Mouse (Mus musculus): Measurements from ENCODE around the gene Rala. TPM values are rescaled to one million over a fixed set of nuclear protein-coding genes. Genes with fewer than 3 reads are reported as not detected.

Rala gene
- 14.5 and 16.7 TPM in 2 replicates for polyA plus RNA-seq (2012; rRNA removed)

DNA sequence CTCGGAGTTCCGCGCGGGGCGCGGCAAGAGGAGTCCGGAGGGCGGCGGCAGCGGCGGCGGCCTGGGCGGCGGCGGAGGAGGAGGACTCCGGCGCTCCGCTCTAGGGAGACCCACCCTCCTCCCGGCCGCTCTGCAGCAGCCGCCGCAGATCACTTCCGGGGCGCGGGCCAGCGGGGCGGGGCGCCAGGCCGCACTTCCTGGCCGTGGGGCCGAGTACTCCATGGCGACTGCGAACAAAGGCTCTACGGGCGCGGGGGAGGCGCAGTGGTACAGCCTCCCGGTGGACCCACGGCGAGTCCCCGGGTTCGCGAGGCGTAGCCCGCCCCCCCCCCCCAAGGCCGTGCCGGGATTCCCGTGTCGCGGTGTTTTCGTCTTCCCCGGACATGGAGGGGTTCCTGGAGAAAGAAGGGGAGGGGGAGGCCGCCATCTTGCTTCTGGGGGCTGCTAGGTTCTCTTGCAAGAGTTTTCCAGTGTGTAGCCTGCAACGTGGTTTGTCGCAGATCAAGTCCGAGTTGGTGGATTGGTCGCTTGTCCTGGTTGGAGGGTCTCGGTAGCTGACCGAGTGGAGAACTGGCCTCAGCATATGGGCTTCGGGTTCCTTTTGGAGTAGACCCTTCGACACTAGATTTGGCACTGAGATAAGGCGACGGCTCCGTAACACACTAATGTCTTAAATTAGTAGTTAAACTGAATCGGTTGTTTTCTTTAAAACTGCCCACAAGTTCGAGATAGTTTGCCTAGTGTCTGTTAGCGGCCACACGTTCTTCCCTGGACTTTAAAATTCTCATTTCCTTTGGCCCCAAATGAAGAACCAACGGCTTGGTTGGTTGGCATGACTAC lies at the start of gene Rala:
Gene Rala (minus strand): TSS at position 162 of the 840 bp plus-strand sequence.
- H3K27ac ChIP-seq (ENCODE audit: control insufficient read depth, insufficient read depth, low read length): no peak within 1 kb of the TSS
- no peaks in the 10 kb centered on the region for H3K27me3 ChIP-seq (ENCODE audit: control insufficient read depth, insufficient read depth, low read length)
- H3K36me3 ChIP-seq (ENCODE audit: control insufficient read depth, insufficient read depth, low read length): no peaks in the 10 kb centered on the region
- TF ChIP-seq POLR2A (IDR thresholded peaks at IDR 0.05; ENCODE audit: control insufficient read depth, extremely low read depth, insufficient read depth, low read length, poor library complexity) (peak; percentile 68; the same call in 1 of the 2 replicates), CTCF (IDR thresholded peaks at IDR 0.05; ENCODE audit: borderline replicate concordance, control insufficient read depth, extremely low read depth, insufficient read depth, low read length, poor library complexity) (no peak)
- DNase-seq: peak; percentile 96
- 8% methylated on average over 67 of the region's 69 CpGs for WGBS
- peak within 1 kb of the TSS; percentile 87 for H3K4me3 ChIP-seq (ENCODE audit: control insufficient read depth, insufficient read depth, low read length)
- H3K4me1 ChIP-seq (replicated peaks; ENCODE audit: control insufficient read depth, insufficient read depth, low read length): 0 out of 2 replicates have a peak, but pooled peaks cover 3% of the 10 kb centered on the region

DNA sequence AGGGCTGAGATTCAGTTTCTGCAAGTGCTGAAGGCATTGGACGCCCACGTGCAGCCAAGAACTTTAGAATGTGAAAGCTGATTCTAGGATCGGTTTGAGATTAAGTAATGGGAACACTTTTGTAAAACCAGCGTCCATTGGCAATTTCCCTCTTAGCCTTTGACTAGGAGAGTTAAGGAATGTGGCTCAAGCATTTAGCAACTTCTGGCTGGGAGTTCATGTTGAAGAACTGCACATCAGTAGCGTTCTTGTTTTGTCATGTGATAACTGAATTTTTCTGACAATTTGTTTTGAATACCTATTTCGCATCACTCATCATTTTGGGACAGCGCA lies 49.4 kb upstream of the Rala start:
- TF ChIP-seq CTCF (IDR thresholded peaks at IDR 0.05; ENCODE audit: borderline replicate concordance, control insufficient read depth, extremely low read depth, insufficient read depth, low read length, poor library complexity): no peak
- TF ChIP-seq POLR2A (IDR thresholded peaks at IDR 0.05; ENCODE audit: control insufficient read depth, extremely low read depth, insufficient read depth, low read length, poor library complexity): no peak
- 33% methylated on average over 7 of the region's 7 CpGs for WGBS
- DNase-seq: no peak
- no peak overlapping the region for H3K27ac ChIP-seq (ENCODE audit: control insufficient read depth, insufficient read depth, low read length)
- no peaks in the 10 kb centered on the region for H3K36me3 ChIP-seq (ENCODE audit: control insufficient read depth, insufficient read depth, low read length)
- no peaks in the 10 kb centered on the region for H3K27me3 ChIP-seq (ENCODE audit: control insufficient read depth, insufficient read depth, low read length)
- H3K4me1 ChIP-seq (replicated peaks; ENCODE audit: control insufficient read depth, insufficient read depth, low read length): peaks cover 5% of the 10 kb centered on the region; the same call in 1 of the 2 replicates
- peak overlapping the region; percentile 72 for H3K4me3 ChIP-seq (ENCODE audit: control insufficient read depth, insufficient read depth, low read length)

DNA sequence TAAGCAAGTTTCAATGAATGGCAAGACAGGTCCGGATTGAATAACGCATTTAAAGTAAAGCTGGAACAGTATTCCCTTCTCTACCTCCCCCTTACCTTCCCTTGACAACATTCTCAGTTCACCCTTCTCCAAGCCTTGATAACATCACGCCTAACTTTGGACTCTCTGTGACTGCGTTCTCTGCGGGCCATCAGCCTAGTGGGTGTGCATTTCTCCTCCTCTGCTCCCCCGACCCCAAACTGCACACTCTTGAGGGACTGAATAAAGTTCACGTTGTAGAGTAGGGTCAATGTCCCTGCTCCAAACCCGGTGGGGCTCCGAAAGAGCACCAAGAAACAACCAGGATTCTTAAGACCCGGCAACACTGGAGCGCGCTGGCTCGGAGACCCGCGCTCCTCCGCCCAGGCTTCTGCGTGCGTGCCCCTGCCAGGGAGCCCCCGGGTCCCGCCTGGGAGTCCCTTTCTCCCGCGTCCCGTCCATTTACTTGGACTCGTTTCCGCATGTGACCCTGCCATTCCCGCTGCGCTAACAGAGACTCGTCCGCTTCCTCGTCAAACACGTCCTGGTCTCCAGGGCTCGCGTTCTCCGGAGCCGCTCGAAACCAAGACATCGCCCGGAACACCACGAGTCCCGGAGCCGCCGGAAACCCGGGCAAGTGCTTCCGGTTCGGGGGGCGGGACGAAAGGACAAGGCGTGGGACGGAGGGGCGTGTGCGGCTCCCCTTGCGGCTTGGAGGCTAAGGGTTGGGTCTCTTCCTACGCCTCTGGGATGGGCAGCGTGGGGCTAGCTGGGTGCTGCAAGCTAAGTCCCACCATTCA lies 48.9 kb upstream of the Rala start, which contains the start of gene Yae1d1:
Gene Yae1d1 (minus strand): TSS at position 653 of the 818 bp plus-strand sequence.
- under 1% methylated on average over 54 of the region's 54 CpGs for WGBS
- Histone ChIP-seq H3K27ac (ENCODE audit: control insufficient read depth, insufficient read depth, low read length) (no peak within 1 kb of the TSS), H3K27me3 (ENCODE audit: control insufficient read depth, insufficient read depth, low read length) (no peaks in the 10 kb centered on the region), H3K4me3 (ENCODE audit: control insufficient read depth, insufficient read depth, low read length) (peak within 1 kb of the TSS; percentile 72), H3K4me1 (replicated peaks; ENCODE audit: control insufficient read depth, insufficient read depth, low read length) (peaks cover 5% of the 10 kb centered on the region; the same call in 1 of the 2 replicates), H3K36me3 (ENCODE audit: control insufficient read depth, insufficient read depth, low read length) (no peaks in the 10 kb centered on the region)
- peak; percentile 94 for DNase-seq
- TF ChIP-seq CTCF (IDR thresholded peaks at IDR 0.05; ENCODE audit: borderline replicate concordance, control insufficient read depth, extremely low read depth, insufficient read depth, low read length, poor library complexity) (peak; percentile 62; the same call in 1 of the 2 replicates), POLR2A (IDR thresholded peaks at IDR 0.05; ENCODE audit: control insufficient read depth, extremely low read depth, insufficient read depth, low read length, poor library complexity) (peak; percentile 64; the same call in 1 of the 2 replicates)

DNA sequence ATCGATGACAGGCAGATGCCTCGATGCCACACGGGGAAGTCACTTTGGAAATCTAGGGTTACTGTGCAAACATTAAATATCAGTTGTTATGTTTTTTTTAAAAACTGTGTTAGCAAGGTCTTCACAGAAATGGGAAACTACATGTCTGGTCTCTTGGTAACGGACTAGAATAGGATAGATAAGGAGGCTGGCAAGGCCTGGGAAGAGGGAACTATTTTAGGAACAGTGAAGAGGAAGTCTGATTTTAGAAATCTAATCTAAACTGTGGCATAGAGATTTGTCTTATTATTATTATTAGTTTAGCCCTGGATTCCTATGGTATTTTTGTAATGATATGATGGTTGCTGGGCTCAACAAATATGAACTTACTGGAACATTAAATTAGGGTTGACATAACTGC lies 48.0 kb upstream of the Rala start:
- no peaks in the 10 kb centered on the region for H3K27me3 ChIP-seq (ENCODE audit: control insufficient read depth, insufficient read depth, low read length)
- no peak overlapping the region for H3K4me3 ChIP-seq (ENCODE audit: control insufficient read depth, insufficient read depth, low read length)
- peaks cover 5% of the 10 kb centered on the region; the same call in 1 of the 2 replicates for H3K4me1 ChIP-seq (replicated peaks; ENCODE audit: control insufficient read depth, insufficient read depth, low read length)
- DNase-seq: no peak
- TF ChIP-seq CTCF (IDR thresholded peaks at IDR 0.05; ENCODE audit: borderline replicate concordance, control insufficient read depth, extremely low read depth, insufficient read depth, low read length, poor library complexity) (no peak), POLR2A (IDR thresholded peaks at IDR 0.05; ENCODE audit: control insufficient read depth, extremely low read depth, insufficient read depth, low read length, poor library complexity) (no peak)
- 90% methylated on average over 4 of the region's 4 CpGs for WGBS
- peaks cover 6% of the 10 kb centered on the region; the same call in 1 of the 2 replicates for H3K36me3 ChIP-seq (ENCODE audit: control insufficient read depth, insufficient read depth, low read length)
- no peak overlapping the region for H3K27ac ChIP-seq (ENCODE audit: control insufficient read depth, insufficient read depth, low read length)

DNA sequence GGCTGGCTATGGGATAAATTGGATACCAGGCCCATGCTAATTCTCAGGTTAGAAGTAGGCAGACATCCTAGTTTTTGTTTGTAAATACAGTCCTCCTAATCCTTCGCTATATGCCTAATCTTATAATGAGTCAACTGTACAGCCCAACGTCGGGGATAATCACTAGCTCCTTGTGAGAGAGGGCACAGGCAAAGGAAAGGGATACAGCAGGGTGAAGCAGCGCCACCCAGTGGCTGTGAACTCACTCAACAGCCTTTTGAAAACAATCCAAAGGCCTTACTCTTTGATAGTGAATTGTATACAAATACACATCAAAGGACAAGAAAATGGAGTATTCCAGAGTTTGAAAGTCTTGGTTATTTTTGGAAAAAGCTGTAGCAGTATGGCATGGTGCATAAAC lies 39.2 kb upstream of the Rala start:
- H3K4me1 ChIP-seq (replicated peaks; ENCODE audit: control insufficient read depth, insufficient read depth, low read length): no peaks in the 10 kb centered on the region
- DNase-seq: no peak
- no peak overlapping the region for H3K27ac ChIP-seq (ENCODE audit: control insufficient read depth, insufficient read depth, low read length)
- no peak overlapping the region for H3K4me3 ChIP-seq (ENCODE audit: control insufficient read depth, insufficient read depth, low read length)
- H3K36me3 ChIP-seq (ENCODE audit: control insufficient read depth, insufficient read depth, low read length): peaks cover 19% of the 10 kb centered on the region
- no peak for TF ChIP-seq CTCF (IDR thresholded peaks at IDR 0.05; ENCODE audit: borderline replicate concordance, control insufficient read depth, extremely low read depth, insufficient read depth, low read length, poor library complexity)
- H3K27me3 ChIP-seq (ENCODE audit: control insufficient read depth, insufficient read depth, low read length): no peaks in the 10 kb centered on the region
- 50% methylated on average over 4 of the region's 4 CpGs for WGBS

DNA sequence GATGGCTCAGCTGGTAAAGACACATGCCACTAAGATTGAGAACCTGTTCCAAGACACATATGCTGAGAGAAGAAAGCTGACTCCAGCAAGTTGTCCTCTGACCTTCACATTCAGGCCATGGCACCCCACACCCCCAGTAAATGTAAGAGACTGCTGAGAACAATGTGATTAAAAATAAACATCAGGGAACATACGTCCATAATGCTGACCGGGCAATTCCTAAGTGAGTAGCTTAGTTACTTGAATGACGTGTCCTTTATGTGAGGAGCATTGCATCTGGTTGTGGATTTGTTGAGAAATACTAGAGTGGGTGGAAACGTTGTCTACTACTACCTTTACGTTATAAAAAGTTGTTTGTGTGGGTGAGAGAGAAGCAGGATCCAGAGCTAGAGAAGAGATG lies 38.6 kb upstream of the Rala start:
- H3K27ac ChIP-seq (ENCODE audit: control insufficient read depth, insufficient read depth, low read length): no peak overlapping the region
- no peaks in the 10 kb centered on the region for H3K4me1 ChIP-seq (replicated peaks; ENCODE audit: control insufficient read depth, insufficient read depth, low read length)
- 89% methylated on average over 5 of the region's 5 CpGs for WGBS
- no peak for DNase-seq
- no peak for TF ChIP-seq POLR2A (IDR thresholded peaks at IDR 0.05; ENCODE audit: control insufficient read depth, extremely low read depth, insufficient read depth, low read length, poor library complexity)
- no peak for TF ChIP-seq CTCF (IDR thresholded peaks at IDR 0.05; ENCODE audit: borderline replicate concordance, control insufficient read depth, extremely low read depth, insufficient read depth, low read length, poor library complexity)
- no peak overlapping the region for H3K4me3 ChIP-seq (ENCODE audit: control insufficient read depth, insufficient read depth, low read length)
- H3K27me3 ChIP-seq (ENCODE audit: control insufficient read depth, insufficient read depth, low read length): no peaks in the 10 kb centered on the region
- H3K36me3 ChIP-seq (ENCODE audit: control insufficient read depth, insufficient read depth, low read length): peaks cover 18% of the 10 kb centered on the region

All from thymus, adult 2 months (tissue).